Mouse (Mus musculus) left cerebral cortex, adult 11 months (tissue): ENCODE results near the gene B4galnt2.
"Not testable (repeated sequence)": the region's sequence is repeated elsewhere in the genome, so short reads cannot be mapped to it uniquely, and the experiment has no call there.

Source experiments
- DNase-seq: peaks from one replicate; pipeline ENCODE4 v3.0.0; 2022; ENCODE audit warnings: low spot score

Gene B4galnt2

DNA sequence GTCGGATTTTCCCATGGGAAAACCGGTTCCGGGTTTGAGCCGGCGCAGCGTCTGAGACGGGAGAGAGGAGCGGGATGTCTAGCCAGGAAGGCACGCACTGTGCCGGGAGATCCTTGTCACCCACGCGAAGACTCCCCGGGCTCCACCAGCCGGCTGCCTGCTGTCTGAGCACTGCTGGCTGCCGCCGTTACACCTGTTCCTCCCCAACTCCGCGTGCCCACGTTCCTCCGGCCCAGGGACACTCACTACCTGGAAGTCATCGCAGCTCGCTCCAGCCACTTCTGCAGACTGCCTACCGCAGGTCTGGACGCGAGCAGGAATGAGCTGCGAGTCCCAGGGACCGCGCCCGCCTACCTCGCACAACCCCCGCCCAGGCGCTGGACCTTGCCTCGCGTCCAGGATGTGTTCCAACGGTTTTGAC is at the start of gene B4galnt2:
Gene B4galnt2, minus strand, starts transcription at position 321 of the 421 bp plus-strand sequence.
- no peak for DNase-seq

- DNase-seq = no peak
Observed at GRCm38 (mm10) chr11:95963304-95963703, 48.6 kb upstream of the B4galnt2 start.

DNA sequence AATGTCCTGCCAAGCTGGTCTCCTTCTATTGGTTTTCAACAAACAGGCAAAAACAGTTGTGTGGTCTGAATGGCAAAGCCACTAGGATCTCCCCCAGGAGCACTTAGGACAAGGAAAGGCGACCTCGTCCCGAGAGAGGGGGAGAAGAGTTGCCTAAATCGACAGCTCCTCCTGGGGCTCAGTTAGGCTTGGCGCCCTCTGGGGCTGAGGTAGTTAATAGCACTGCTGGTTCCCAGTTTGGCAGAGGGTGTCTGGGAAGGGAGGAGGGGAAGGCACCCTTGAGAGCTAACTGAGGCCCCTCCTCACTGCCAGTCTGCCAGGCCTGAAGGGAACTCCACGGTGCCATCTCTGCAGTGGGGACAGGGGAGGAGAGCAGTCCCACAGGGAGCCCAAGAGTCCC is 44.5 kb upstream of the B4galnt2 start:
- no peak for DNase-seq

GRCm38 (mm10) chr11:95958251-95958650 is 43.6 kb upstream of the B4galnt2 start:
- DNase-seq = no peak

DNA sequence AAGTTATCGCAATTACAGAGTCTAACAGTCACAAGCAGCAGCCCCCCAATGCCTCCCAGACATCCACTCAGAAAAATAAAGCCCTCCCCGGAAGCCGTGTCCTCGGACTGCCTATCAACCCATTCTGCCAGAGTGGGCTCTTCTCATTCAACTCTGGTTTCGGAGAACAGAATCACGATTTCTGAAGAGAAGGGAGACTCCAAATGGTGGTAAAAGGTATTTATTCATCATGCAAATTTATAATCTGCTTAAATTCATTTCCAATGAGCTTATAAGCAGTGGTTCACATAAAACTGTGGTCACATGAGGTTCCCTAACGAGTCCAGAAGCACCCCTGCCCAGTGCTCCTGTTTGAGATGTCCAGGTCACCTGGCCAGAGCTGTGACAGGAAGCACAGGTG is 42.7 kb upstream of the B4galnt2 start:
- no peak for DNase-seq

- DNase-seq = no peak
Observed at GRCm38 (mm10) chr11:95953313-95953712, 38.6 kb upstream of the B4galnt2 start.

GRCm38 (mm10) chr11:95945838-95946472 is 31.3 kb upstream of the B4galnt2 start:
- no peak for DNase-seq

GRCm38 (mm10) chr11:95939828-95940507 is 25.3 kb upstream of the B4galnt2 start:
- DNase-seq = no peak

DNA sequence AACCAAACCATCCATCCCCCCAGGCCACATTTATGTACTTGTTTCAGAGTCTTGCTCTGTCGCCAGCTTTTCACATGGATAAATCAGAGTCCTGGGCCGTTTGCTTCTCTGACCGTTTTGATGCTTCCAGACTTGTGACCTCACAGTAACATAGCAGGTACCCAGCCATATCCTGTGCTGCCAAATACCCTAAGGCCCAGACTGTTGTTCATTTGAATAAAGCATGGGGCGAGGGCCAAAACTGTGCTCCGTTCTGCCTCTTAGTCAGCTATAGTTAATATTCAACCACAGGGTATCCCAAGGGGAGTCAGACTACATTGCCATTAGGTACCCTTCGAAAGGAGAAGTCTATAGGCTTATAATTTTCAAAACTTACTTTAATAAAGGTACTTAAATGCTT is 21.7 kb upstream of the B4galnt2 start:
- no peak for DNase-seq

GRCm38 (mm10) chr11:95932168-95932567 is 17.5 kb upstream of the B4galnt2 start:
- not testable (repeated sequence) for DNase-seq

DNA sequence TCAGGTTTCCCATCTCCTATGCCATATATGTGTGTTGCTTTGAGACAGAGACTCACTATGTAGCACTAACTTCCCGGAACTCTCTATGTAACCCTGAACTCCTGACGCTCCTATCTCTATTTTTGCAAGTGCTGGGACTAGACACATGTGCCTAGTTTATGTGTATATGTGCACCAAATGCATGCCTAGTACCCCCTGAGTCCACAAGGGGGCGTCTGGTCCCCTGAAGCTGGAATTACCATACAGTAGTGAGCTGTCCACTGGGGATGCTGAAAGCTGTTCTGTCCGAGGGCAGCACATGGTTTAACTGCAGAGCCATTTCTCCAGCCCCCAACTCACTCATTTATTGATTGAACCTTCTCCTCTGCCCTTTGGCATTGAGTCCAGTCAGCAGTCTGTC is 11.7 kb upstream of the B4galnt2 start:
- DNase-seq = no peak

GRCm38 (mm10) chr11:95925976-95926375 is 11.3 kb upstream of the B4galnt2 start:
- DNase-seq = no peak

GRCm38 (mm10) chr11:95924215-95924614 is 9.5 kb upstream of the B4galnt2 start:
- DNase-seq = no peak

GRCm38 (mm10) chr11:95923477-95923876 is 8.8 kb upstream of the B4galnt2 start:
- not testable (repeated sequence) for DNase-seq

DNA sequence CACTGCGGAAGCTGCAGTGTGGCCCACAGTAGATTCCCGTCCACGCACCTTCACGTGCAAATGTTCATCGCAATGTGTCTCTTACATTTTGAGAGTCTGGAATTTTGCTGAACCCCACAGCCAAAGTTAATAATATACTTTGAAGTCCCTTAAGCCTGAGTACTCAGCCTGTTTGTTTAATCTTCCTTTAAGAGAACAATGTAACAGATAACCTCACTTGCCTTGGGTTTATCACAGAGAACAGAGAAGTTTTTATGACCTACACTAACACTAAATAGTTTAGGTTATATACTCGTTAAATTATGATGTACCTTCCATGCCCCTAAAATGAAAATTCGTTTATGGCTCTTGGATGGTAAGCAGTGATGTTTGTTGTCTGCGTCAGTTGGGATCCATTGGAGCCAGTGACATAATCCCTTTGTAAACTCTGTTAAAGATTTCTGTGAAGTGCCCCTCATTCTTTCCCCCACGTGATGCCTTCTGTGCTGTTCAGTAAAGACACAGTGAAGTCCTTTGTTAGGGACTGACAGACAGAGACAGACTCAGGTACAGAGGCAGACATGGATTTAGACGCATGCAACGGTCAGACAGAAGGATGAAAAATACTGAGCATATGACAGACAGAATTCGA is 7.4 kb upstream of the B4galnt2 start:
- no peak for DNase-seq

DNA sequence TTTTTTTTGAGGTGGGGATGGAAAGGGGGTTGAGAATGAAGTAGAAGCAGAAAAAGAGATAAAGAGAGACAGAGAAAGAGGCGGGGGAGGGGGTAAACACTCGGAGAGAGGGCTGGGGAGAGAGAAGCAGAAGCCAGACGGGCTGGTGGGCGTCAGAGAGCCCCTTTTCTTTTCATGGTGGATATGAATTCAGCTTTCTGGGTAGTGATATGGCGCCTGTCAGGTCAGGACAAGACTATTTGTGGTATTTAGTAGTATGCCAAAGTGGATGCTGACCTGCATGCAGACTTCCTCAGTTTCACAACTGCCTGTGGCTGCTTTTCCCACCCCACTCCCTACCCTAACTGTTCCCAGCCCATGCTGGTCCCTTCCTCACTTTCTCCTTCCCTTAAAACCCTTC is 1.7 kb upstream of the B4galnt2 start:
- no peak for DNase-seq

DNA sequence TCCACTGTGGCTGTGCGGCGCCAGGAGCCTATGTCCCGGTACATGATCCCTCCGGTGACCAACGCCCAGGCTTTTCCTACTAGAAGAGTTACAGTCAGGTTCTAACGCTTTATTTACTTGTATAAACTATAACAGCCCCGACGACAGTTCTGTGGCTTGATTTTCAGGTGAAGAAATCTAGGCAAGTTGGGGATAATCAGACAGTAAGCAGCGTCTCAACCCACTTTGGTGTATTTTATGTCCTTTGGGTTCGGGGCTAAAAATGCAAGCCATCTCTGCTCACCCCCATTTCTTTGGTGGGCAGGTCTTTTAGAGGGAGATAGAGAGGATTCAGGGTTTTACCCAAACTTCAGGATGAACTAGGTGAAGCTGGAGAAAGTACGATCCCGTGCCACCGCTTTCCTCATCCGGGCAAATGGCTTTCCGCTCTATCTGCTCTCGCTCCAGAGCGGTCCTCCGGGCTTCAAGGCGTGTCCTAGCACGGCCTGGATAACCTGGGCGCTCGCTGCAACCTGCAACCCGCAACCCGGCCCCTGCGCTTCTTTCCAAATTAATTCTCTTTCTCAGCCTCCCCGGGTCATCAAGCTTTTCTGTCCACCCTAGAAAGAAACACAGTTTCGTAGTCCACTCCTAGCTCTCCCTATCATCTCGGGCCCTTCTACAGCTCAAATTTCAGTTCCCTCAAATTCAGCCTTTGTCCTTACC is 467 bp upstream of the B4galnt2 start:
- no peak for DNase-seq

GRCm38 (mm10) chr11:95913959-95914566 is 628 bp downstream of the B4galnt2 start:
- DNase-seq = no peak

DNA sequence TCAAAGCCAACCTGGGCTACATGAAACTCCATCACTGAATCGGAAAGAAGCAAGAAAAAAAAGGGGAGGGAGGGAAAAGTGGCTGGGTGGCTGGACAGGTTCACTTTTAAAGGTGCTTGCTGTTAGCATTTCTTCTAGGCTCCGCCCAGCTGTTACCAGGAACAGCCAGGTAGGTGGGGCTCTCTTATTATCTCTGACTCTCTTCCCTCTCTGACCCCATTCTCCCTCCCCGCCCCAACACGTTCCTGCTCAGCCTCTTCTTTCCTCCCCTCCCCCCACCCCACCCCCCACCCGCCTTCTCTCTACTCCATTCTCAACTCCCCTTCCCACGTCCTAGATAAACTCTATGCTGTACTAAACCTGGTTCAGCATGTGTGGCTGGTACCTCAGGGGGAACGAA is 3.1 kb downstream of the B4galnt2 start:
- no peak for DNase-seq

DNA sequence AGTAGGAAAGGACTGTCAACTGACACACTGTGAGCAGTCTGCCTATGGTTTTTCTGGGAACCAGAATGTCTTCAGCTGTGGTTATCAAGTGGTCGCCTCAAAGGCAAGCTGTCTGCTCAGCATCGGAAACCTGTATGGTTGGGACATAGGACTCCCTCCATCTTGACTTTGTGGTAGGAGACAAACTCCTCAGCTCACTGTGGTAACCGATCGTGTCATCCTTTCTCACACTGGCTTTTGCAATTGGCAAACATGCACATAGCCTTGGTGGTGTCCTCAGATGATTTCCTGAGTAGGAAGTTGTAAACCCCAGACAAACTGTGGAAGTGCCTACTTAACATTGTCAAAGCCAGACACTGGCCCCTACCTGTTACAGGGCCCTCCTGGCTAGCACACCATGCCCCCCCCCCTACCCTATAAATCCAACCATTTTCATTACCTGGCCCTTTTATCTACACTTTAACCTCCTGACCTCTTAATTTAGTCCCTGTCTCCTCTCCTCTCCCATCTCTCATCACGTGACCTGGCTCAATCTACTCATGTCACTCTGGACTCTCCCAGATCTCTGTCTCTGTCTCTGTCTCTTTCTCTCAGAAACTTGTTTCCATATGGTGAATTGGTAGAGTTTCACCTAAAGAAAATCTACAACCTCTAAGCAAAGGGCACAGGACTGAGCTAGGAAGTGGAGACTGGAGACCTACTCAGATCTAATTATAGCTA is 6.7 kb downstream of the B4galnt2 start:
- no peak for DNase-seq

GRCm38 (mm10) chr11:95904290-95904689 is 10.4 kb downstream of the B4galnt2 start:
- DNase-seq = no peak
